Mouse (Mus musculus): ENCODE measurements at regions not wholly inside any gene's neighbourhood (a gene's known extent, or its start where the extent isn't known, plus 50 kb on each side); places are given as distances from the start of the nearest gene placed in this dataset.

GRCm38 (mm10) chr9:87341438-87341837, 86.1 kb upstream of the Cep162 start:
- no peak for DNase-seq

GRCm38 (mm10) chr9:87326374-87327295, 71.3 kb upstream of the Cep162 start:
- no peak for DNase-seq

GRCm38 (mm10) chr9:87323690-87324089, 68.4 kb upstream of the Cep162 start:
- DNase-seq: no peak

GRCm38 (mm10) chr9:87320758-87321157, 65.4 kb upstream of the Cep162 start:
- no peak for DNase-seq

GRCm38 (mm10) chr9:87318767-87319166, 63.4 kb upstream of the Cep162 start:
- DNase-seq: no peak

- no peak for DNase-seq
These were observed 54.8 kb upstream of the Cep162 start for GRCm38 (mm10) chr9:87310150-87310549.
